Mouse (Mus musculus): ENCODE results near the gene Gne. TPM values are rescaled to one million over a fixed set of nuclear protein-coding genes. Genes with fewer than 3 reads are reported as not detected.

Gene Gne
- polyA plus RNA-seq, 1 experiment from 2014 or later: 22.5 TPM

DNA sequence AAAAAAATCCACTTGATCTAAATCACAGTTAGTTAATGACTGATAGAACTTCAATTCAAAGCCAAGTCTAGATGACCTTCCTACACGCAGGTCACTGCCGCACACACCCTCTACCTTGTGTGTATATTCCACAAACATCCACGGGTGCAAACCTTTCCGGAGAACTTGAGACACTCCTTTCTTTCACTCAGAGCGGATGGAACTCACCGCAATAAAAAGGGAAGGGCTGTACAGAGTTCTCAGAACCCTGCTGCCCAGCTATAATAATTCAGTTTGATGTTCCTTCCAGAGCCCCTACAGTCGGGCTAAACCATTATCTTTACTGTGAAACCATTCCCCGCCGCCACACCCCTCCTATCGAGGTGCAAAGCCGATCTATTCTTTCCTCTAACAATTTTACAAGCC, 12.2 kb downstream of the Gne start:
- no peaks in the 10 kb centered on the region for H3K27me3 ChIP-seq
- 4% methylated on average over 11 of the region's 11 CpGs for WGBS
- H3K4me3 ChIP-seq (replicated peaks): peak overlapping the region; percentile 94
- ATAC-seq (replicated peaks; ENCODE audit: low FRiP score): no peak
- peak overlapping the region; percentile 82 for H3K4me2 ChIP-seq
- H3K27ac ChIP-seq: peak overlapping the region; percentile 81
- H3K4me1 ChIP-seq: peaks cover 31% of the 10 kb centered on the region
- H3K9me3 ChIP-seq (replicated peaks): no peaks in the 10 kb centered on the region
- peak overlapping the region; percentile 80 for H3K9ac ChIP-seq
- H3K36me3 ChIP-seq: no peaks in the 10 kb centered on the region

GRCm38 (mm10) chr4:44070641-44071040, 13.3 kb downstream of the Gne start:
- Histone ChIP-seq H3K9ac (no peak overlapping the region), H3K4me2 (peak overlapping the region; percentile 82; the same call in 1 of the 2 replicates), H3K36me3 (no peaks in the 10 kb centered on the region), H3K4me1 (peaks cover 31% of the 10 kb centered on the region), H3K27ac (no peak overlapping the region), H3K27me3 (no peaks in the 10 kb centered on the region), H3K4me3 (replicated peaks) (0 out of 2 replicates have a peak overlapping the region, but pooled peaks have one; percentile 94), H3K9me3 (replicated peaks) (no peaks in the 10 kb centered on the region)
- 84% methylated on average over 4 of the region's 4 CpGs for WGBS
- no peak for ATAC-seq (replicated peaks; ENCODE audit: low FRiP score)

DNA sequence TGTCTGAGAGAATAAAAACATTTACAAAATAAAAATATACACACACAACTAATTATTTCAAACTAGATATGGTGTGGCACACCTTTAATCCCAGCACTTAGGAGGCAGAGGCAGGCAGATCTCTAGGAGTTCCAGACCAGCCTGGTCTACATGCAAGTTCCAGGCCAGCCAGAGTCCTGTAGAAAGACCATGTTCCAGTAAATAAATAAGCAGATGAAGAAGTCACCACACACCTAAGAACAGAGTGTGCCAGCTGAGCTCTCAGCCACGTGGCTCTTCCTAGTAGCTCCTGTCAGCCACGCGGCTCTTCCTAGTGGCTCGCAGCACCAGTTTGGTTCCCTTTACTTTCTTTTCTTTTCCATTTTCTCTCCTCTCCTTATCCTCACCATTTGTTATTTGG, 14.6 kb downstream of the Gne start:
- Histone ChIP-seq H3K9me3 (replicated peaks) (no peaks in the 10 kb centered on the region), H3K4me3 (replicated peaks) (no peak overlapping the region), H3K4me2 (no peak overlapping the region), H3K36me3 (no peaks in the 10 kb centered on the region), H3K9ac (no peak overlapping the region), H3K27ac (no peak overlapping the region), H3K27me3 (no peaks in the 10 kb centered on the region), H3K4me1 (peaks cover 36% of the 10 kb centered on the region)
- ATAC-seq (replicated peaks; ENCODE audit: low FRiP score): no peak
- 90% methylated on average over 4 of the region's 4 CpGs for WGBS

GRCm38 (mm10) chr4:44068736-44069135, 15.2 kb downstream of the Gne start:
- H3K4me3 ChIP-seq (replicated peaks): no peak overlapping the region
- 53% methylated on average over 9 of the region's 9 CpGs for WGBS
- no peak overlapping the region for H3K4me2 ChIP-seq
- H3K4me1 ChIP-seq: peaks cover 36% of the 10 kb centered on the region
- H3K9ac ChIP-seq: no peak overlapping the region
- no peak for ATAC-seq (replicated peaks; ENCODE audit: low FRiP score)
- no peaks in the 10 kb centered on the region for H3K9me3 ChIP-seq (replicated peaks)
- peak overlapping the region; percentile 48; the same call in 1 of the 2 replicates for H3K27ac ChIP-seq
- no peaks in the 10 kb centered on the region for H3K36me3 ChIP-seq
- no peaks in the 10 kb centered on the region for H3K27me3 ChIP-seq

DNA sequence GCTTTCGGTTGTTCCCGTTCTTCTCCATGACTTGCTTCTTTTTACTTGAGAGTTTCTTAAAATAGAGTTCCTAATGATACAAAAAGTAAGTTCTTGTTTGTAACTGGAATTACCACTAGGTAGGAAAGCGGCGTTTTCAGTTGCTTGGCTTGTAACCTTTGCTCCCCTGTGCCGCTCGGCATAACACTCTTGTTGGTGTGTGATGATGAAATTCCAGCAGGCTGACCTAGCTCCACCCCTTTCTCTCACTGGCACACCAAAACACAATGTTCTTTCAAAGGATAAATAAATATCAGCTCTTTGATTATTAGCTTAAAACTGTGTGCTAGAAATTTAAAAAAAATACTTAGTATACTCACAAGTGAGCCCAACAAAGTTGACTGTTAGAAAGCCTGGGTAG, 17.1 kb downstream of the Gne start:
- Histone ChIP-seq H3K4me1 (peaks cover 30% of the 10 kb centered on the region), H3K27me3 (no peaks in the 10 kb centered on the region), H3K4me3 (replicated peaks) (no peak overlapping the region), H3K27ac (no peak overlapping the region), H3K4me2 (no peak overlapping the region), H3K36me3 (no peaks in the 10 kb centered on the region), H3K9me3 (replicated peaks) (no peaks in the 10 kb centered on the region), H3K9ac (no peak overlapping the region)
- ATAC-seq (replicated peaks; ENCODE audit: low FRiP score): no peak
- WGBS: 78% methylated on average over 6 of the region's 6 CpGs

DNA sequence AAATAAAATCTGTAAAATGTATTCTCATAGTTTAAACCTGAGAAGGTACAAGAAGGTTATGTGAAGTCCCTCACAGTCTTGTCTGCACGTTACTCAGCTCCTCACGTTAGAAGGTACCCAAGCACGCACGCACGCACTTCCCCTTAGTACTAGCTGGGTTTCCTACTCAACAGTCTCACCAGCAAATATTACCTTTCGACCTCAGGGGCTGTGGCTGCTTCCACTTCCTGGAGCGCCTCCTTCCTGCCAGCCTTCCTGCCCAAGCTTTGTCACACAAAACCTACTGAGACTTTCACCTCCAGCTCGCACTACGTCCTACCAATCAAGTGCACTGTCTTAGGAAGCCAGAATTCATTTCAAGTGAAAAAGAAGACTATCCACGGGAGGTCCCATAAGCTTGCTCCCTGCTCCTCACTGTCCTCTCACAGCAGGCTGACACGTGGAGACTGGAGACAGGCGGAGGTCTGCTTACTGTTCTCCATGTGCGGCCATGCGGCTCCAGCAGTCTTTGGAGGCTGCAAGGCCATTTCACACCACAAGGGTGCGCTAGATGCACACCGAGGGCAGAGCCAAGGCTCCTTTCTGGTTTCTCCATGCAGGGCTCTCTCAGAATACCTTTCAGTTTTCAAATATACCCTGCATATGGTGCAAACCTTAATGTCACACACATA, 18.5 kb downstream of the Gne start:
- peaks cover 16% of the 10 kb centered on the region; the same call in 1 of the 2 replicates for H3K4me1 ChIP-seq
- no peaks in the 10 kb centered on the region for H3K36me3 ChIP-seq
- no peaks in the 10 kb centered on the region for H3K27me3 ChIP-seq
- WGBS: 23% methylated on average over 16 of the region's 16 CpGs
- peak overlapping the region; percentile 48 for H3K4me2 ChIP-seq
- H3K9ac ChIP-seq: no peak overlapping the region
- no peaks in the 10 kb centered on the region for H3K9me3 ChIP-seq (replicated peaks)
- H3K27ac ChIP-seq: peak overlapping the region; percentile 42; the same call in 1 of the 2 replicates
- peak; percentile 79 for ATAC-seq (replicated peaks; ENCODE audit: low FRiP score)
- 0 out of 2 replicates have a peak overlapping the region, but pooled peaks have one; percentile 0 for H3K4me3 ChIP-seq (replicated peaks)

DNA sequence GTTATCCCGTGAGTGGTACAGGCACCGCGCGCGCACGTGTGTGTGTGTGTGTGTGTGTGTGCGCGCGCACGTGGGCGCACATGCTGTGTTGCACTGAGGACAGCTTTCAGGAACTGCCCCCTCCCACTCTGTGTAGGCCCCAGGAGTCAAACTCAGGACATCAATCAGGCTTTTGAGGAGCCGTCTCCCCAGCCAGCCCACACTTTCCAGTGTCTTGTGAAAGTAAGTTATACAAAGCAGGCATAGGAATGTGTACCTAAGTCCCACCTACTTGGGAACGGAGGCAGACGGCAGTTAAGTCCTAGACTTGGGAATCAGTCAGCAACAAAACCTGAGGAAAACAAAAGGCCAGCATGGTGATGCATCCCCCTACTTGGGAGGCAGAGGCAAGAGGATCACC, 21.2 kb downstream of the Gne start:
- peaks cover 11% of the 10 kb centered on the region; the same call in 1 of the 2 replicates for H3K36me3 ChIP-seq
- 86% methylated on average over 14 of the region's 14 CpGs for WGBS
- H3K27me3 ChIP-seq: no peaks in the 10 kb centered on the region
- H3K27ac ChIP-seq: no peak overlapping the region
- no peak for ATAC-seq (replicated peaks; ENCODE audit: low FRiP score)
- no peaks in the 10 kb centered on the region for H3K9me3 ChIP-seq (replicated peaks)
- H3K4me1 ChIP-seq: peaks cover 9% of the 10 kb centered on the region; the same call in 1 of the 2 replicates
- H3K9ac ChIP-seq: no peak overlapping the region
- no peak overlapping the region for H3K4me2 ChIP-seq
- H3K4me3 ChIP-seq (replicated peaks): no peak overlapping the region

GRCm38 (mm10) chr4:44062062-44062461, 21.9 kb downstream of the Gne start:
- no peaks in the 10 kb centered on the region for H3K27me3 ChIP-seq
- WGBS: 61% methylated on average over 9 of the region's 9 CpGs
- H3K4me3 ChIP-seq (replicated peaks): no peak overlapping the region
- ATAC-seq (replicated peaks; ENCODE audit: low FRiP score): no peak
- peaks cover 11% of the 10 kb centered on the region; the same call in 1 of the 2 replicates for H3K36me3 ChIP-seq
- H3K4me1 ChIP-seq: peaks cover 5% of the 10 kb centered on the region; the same call in 1 of the 2 replicates
- no peak overlapping the region for H3K4me2 ChIP-seq
- H3K9ac ChIP-seq: no peak overlapping the region
- no peaks in the 10 kb centered on the region for H3K9me3 ChIP-seq (replicated peaks)
- no peak overlapping the region for H3K27ac ChIP-seq

DNA sequence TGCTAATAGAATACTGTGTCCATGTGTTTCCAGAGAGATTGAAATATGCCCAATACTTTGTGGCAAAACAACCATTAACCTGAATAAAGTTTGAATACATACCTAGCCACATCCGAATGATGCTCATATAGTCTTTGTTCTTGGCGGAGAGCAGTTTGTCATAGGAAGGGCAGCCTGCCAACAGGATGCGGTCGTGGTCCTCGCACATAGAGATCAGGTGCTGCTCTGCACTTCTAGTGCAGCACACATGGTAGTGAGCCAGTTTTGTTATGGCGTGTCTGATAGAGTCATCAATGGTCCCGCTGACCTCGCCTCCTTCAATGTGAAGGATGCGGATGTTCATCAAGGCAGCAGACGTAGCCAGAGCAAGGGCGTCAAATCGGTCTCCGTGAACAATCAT, 24.3 kb downstream of the Gne start:
- H3K4me3 ChIP-seq (replicated peaks): no peak overlapping the region
- H3K4me2 ChIP-seq: no peak overlapping the region
- H3K36me3 ChIP-seq: peaks cover 11% of the 10 kb centered on the region; the same call in 1 of the 2 replicates
- H3K9me3 ChIP-seq (replicated peaks): no peaks in the 10 kb centered on the region
- H3K27me3 ChIP-seq: no peaks in the 10 kb centered on the region
- 91% methylated on average over 13 of the region's 13 CpGs for WGBS
- H3K4me1 ChIP-seq: no peaks in the 10 kb centered on the region
- no peak overlapping the region for H3K9ac ChIP-seq
- ATAC-seq (replicated peaks; ENCODE audit: low FRiP score): no peak
- no peak overlapping the region for H3K27ac ChIP-seq

GRCm38 (mm10) chr4:44049812-44050211, 34.2 kb downstream of the Gne start:
- ATAC-seq (replicated peaks; ENCODE audit: low FRiP score): no peak
- Histone ChIP-seq H3K4me3 (replicated peaks) (no peak overlapping the region), H3K27me3 (no peaks in the 10 kb centered on the region), H3K27ac (no peak overlapping the region), H3K9me3 (replicated peaks) (no peaks in the 10 kb centered on the region), H3K36me3 (peaks cover 44% of the 10 kb centered on the region), H3K9ac (no peak overlapping the region), H3K4me1 (no peaks in the 10 kb centered on the region), H3K4me2 (no peak overlapping the region)
- WGBS: 64% methylated on average over 5 of the region's 5 CpGs

GRCm38 (mm10) chr4:44046066-44046465, 37.9 kb downstream of the Gne start:
- H3K36me3 ChIP-seq: peaks cover 56% of the 10 kb centered on the region
- H3K4me3 ChIP-seq (replicated peaks): no peak overlapping the region
- no peaks in the 10 kb centered on the region for H3K9me3 ChIP-seq (replicated peaks)
- H3K4me1 ChIP-seq: no peaks in the 10 kb centered on the region
- H3K27me3 ChIP-seq: no peaks in the 10 kb centered on the region
- no peak overlapping the region for H3K27ac ChIP-seq
- WGBS: 67% methylated on average over 5 of the region's 5 CpGs
- H3K9ac ChIP-seq: no peak overlapping the region
- ATAC-seq (replicated peaks; ENCODE audit: low FRiP score): no peak
- H3K4me2 ChIP-seq: no peak overlapping the region

DNA sequence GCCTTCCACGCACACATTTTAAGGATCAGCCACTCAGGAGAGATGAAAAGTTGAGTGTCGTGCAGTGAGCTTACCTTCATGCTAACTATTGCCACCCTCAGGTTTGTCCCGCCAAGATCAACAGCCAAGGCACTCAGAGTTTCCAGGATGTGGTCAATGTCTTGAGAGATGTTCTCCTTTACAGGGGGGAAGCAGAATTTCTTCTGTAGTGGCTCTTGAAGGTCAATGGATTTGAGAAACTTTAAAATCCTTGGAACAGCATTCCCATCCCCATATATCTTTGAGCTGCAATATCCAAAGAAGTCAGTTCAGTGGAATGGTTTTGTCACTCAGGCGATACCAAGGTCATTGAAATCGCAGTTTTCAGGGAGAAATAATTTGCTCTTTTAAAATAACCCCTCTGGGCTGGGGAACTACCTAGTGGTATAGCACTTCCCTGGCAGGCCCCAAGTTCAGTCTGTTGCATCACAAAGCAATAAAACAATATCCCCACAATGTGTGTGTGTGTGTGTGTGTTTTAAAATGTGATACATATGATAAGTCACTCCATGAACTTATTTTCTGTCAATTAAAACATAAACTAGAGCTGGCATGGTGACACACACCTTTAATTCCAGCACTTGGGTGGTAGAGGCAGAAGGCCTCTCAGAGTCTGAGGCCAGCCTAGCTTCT, 39.2 kb downstream of the Gne start:
- H3K9ac ChIP-seq: no peak overlapping the region
- H3K4me1 ChIP-seq: no peaks in the 10 kb centered on the region
- WGBS: 94% methylated on average over 5 of the region's 5 CpGs
- H3K9me3 ChIP-seq (replicated peaks): no peaks in the 10 kb centered on the region
- H3K4me3 ChIP-seq (replicated peaks): no peak overlapping the region
- peaks cover 62% of the 10 kb centered on the region for H3K36me3 ChIP-seq
- ATAC-seq (replicated peaks; ENCODE audit: low FRiP score): no peak
- no peaks in the 10 kb centered on the region for H3K27me3 ChIP-seq
- H3K4me2 ChIP-seq: no peak overlapping the region
- H3K27ac ChIP-seq: no peak overlapping the region

Measured in kidney, embryonic 15.5 days (tissue).